Mouse (Mus musculus) liver, embryonic 14.5 days (tissue): ENCODE data around the gene Brk1.

Source experiments
- CTCF ChIP-seq: IDR thresholded peaks from 2 replicates; pipeline ENCODE4 v1.5.1; 2016; ENCODE audit warnings: antibody characterized with exemption, low read depth, control low read depth
- EP300 ChIP-seq: IDR thresholded peaks from 2 replicates; pipeline ENCODE4 v1.6.1; 2016; ENCODE audit warnings: antibody characterized with exemption, low read depth

GRCm38 (mm10) chr6:113639201-113639600 is 34.6 kb downstream of the Brk1 start:
- TF ChIP-seq EP300 (no peak), CTCF (no peak)
